Mouse (Mus musculus): Measurements from ENCODE around the gene Dazap1. TPM values are rescaled to one million over a fixed set of nuclear protein-coding genes. Genes with fewer than 3 reads are reported as not detected.

Gene Dazap1
- 10 to 100 TPM; 76.9 to 90.0 TPM for polyA plus RNA-seq (2017; shearing (Covaris generic))

GRCm38 (mm10) chr10:80260642-80261584 is at the start of gene Dazap1, which contains the start of gene Gamt:
Gene Dazap1, plus strand, starts transcription at chr10:80261486.
Gene Gamt, minus strand, starts transcription at chr10:80261012.

GRCm38 (mm10) chr10:80226416-80227165 is 34.7 kb upstream of the Dazap1 start, which contains the start of gene Mum1:
Gene Mum1, plus strand, starts transcription at chr10:80226434.

GRCm38 (mm10) chr10:80248971-80249640 is 12.2 kb upstream of the Dazap1 start, which contains the start of gene Ndufs7:
Gene Ndufs7, plus strand, starts transcription at chr10:80249121.

GRCm38 (mm10) chr10:80292251-80293146 is 31.2 kb downstream of the Dazap1 start, which contains the start of gene Rps15:
Gene Rps15, plus strand, starts transcription at chr10:80292453.

GRCm38 (mm10) chr10:80295618-80296425 is 34.5 kb downstream of the Dazap1 start, which contains the start of gene Apc2:
Gene Apc2, plus strand, starts transcription at chr10:80295977.

GRCm38 (mm10) chr10:80320340-80320760 is 59.1 kb downstream of the Dazap1 start, which contains the start of gene 2310011J03Rik:
Gene 2310011J03Rik, minus strand, starts transcription at chr10:80320537.

GRCm38 (mm10) chr10:80329273-80330081 is 68.2 kb downstream of the Dazap1 start, which contains the start of the genes Pcsk4 and Reep6:
Gene Pcsk4, minus strand, starts transcription at chr10:80329498.
Gene Reep6, plus strand, starts transcription at chr10:80329953.

Other genes with a start within 250 kb of the Dazap1 start
- gene Arhgap45, start 244.8 kb upstream of the Dazap1 start, polyA plus RNA-seq (2017; shearing (Covaris generic)): 100 to 1,000 TPM; 587 to 734 TPM
- gene Polr2e, start 221.7 kb upstream of the Dazap1 start, polyA plus RNA-seq (2017; shearing (Covaris generic)): 100 to 1,000 TPM; 167 to 199 TPM
- gene Gpx4, start 214.3 kb upstream of the Dazap1 start, polyA plus RNA-seq (2017; shearing (Covaris generic)): 100 to 1,000 TPM; 438 to 449 TPM
- gene Sbno2, start 155.9 kb upstream of the Dazap1 start, polyA plus RNA-seq (2017; shearing (Covaris generic)): 10 to 100 TPM; 34.5 to 48.9 TPM
- 10 to 100 TPM; 32.3 to 56.4 TPM for gene Stk11, start 145.7 kb upstream of the Dazap1 start, polyA plus RNA-seq (2017; shearing (Covaris generic))
- gene Atp5d, start 122.9 kb upstream of the Dazap1 start, polyA plus RNA-seq (2017; shearing (Covaris generic)): 100 to 1,000 TPM; 430 to 441 TPM
- 1 to 10 TPM; 1.8 to 1.9 TPM for gene Cbarp, start 120.7 kb upstream of the Dazap1 start, polyA plus RNA-seq (2017; shearing (Covaris generic))
- 1 to 10 TPM; 3.1 to 8.5 TPM for gene Midn, start 113.2 kb upstream of the Dazap1 start, polyA plus RNA-seq (2017; shearing (Covaris generic))
- gene Cirbp, start 95.5 kb upstream of the Dazap1 start, polyA plus RNA-seq (2017; shearing (Covaris generic)): 100 to 1,000 TPM; 134 to 324 TPM
- gene 1600002K03Rik, start 88.5 kb upstream of the Dazap1 start, polyA plus RNA-seq (2017; shearing (Covaris generic)): 10 to 100 TPM; 19.3 to 25.7 TPM
- gene Efna2, start 82.0 kb upstream of the Dazap1 start, polyA plus RNA-seq (2017; shearing (Covaris generic)): not detected
- gene Mum1, start 35.1 kb upstream of the Dazap1 start, polyA plus RNA-seq (2017; shearing (Covaris generic)): 10 to 100 TPM; 70.6 to 76.2 TPM
- 100 to 1,000 TPM; 209 to 294 TPM for gene Ndufs7, start 12.4 kb upstream of the Dazap1 start, polyA plus RNA-seq (2017; shearing (Covaris generic))
- 1 to 10 TPM in 1 of 2 experiments, under 1 TPM in 1; 0.42 to 1.2 TPM for gene Gamt, start 474 bp upstream of the Dazap1 start, polyA plus RNA-seq (2017; shearing (Covaris generic))
- gene Rps15, start 31.0 kb downstream of the Dazap1 start, polyA plus RNA-seq (2017; shearing (Covaris generic)): 1,000 to 10,000 TPM in 1 of 2 experiments, 100 to 1,000 TPM in 1; 654 to 1,041 TPM
- under 1 TPM; 0.04 to 0.35 TPM for gene Apc2, start 34.5 kb downstream of the Dazap1 start, polyA plus RNA-seq (2017; shearing (Covaris generic))
- 10 to 100 TPM; 78.4 to 84.3 TPM for gene 2310011J03Rik, start 59.1 kb downstream of the Dazap1 start, polyA plus RNA-seq (2017; shearing (Covaris generic))
- 10 to 100 TPM; 11.4 to 20.0 TPM for gene Pcsk4, start 68.0 kb downstream of the Dazap1 start, polyA plus RNA-seq (2017; shearing (Covaris generic))
- gene Reep6, start 68.5 kb downstream of the Dazap1 start, polyA plus RNA-seq (2017; shearing (Covaris generic)): under 1 TPM; 0.31 to 0.75 TPM
- gene Adamtsl5, start 86.9 kb downstream of the Dazap1 start, polyA plus RNA-seq (2017; shearing (Covaris generic)): not detected
- gene Plk5, start 95.0 kb downstream of the Dazap1 start, polyA plus RNA-seq (2017; shearing (Covaris generic)): not detected
- gene Mex3d, start 126.2 kb downstream of the Dazap1 start, polyA plus RNA-seq (2017; shearing (Covaris generic)): 1 to 10 TPM; 3.3 to 4.1 TPM
- gene Mbd3, start 138.1 kb downstream of the Dazap1 start, polyA plus RNA-seq (2017; shearing (Covaris generic)): 100 to 1,000 TPM; 134 to 152 TPM
- 100 to 1,000 TPM; 265 TPM for gene Uqcr11, start 145.3 kb downstream of the Dazap1 start, polyA plus RNA-seq (2017; shearing (Covaris generic))
- gene Tcf3, start 172.2 kb downstream of the Dazap1 start, polyA plus RNA-seq (2017; shearing (Covaris generic)): 100 to 1,000 TPM; 101 to 107 TPM
- under 1 TPM; 0.06 to 0.12 TPM for gene Onecut3, start 233.3 kb downstream of the Dazap1 start, polyA plus RNA-seq (2017; shearing (Covaris generic))